Mouse (Mus musculus): ENCODE results near the gene Clstn1.
A peak's percentile ranks its signal among the peaks of the same experiment; 100 is the strongest.

Clstn1 gene

DNA sequence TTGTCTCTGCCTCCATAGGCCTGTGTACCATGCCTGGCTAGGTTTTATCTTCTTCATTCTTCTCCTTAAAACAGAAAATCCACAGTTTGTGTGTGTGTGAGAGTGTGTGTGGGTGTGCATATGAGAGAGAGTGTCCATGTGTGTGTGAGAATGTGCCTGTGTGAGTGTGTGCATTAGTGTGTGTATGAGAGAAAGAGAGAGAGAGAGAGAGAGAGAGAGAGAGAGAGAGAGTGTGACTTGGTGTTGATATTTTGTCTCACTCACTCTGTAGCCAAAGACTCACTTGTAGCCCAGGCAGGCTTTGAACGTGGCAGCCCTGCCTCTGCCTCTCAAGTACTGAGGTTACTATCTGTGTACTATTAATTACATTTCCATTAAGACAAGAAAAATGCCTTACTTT, 47.9 kb downstream of the Clstn1 start:
- DNase-seq (ENCODE audit: low spot score in 2 of 2): no peak

DNA sequence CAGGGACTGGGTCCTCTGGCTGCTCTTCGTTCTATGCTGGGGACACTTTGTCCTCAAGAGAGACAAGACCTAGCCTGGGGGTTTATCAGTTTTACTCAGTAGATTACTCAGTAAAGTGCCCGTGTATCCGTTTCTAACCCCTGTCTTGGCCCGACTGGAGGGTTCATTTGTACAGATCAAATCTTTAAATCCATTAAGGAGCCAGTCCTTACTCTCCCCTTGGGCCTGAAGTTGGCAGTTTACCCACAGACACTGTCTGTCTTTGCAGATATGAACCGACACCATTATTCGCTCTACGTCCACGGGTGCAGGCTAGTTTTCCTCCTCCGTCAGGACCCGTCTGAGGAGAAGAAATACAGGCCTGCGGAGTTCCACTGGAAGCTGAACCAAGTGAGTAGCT, 48.7 kb downstream of the Clstn1 start:
- no peak for DNase-seq (ENCODE audit: low spot score in 2 of 2)

DNA sequence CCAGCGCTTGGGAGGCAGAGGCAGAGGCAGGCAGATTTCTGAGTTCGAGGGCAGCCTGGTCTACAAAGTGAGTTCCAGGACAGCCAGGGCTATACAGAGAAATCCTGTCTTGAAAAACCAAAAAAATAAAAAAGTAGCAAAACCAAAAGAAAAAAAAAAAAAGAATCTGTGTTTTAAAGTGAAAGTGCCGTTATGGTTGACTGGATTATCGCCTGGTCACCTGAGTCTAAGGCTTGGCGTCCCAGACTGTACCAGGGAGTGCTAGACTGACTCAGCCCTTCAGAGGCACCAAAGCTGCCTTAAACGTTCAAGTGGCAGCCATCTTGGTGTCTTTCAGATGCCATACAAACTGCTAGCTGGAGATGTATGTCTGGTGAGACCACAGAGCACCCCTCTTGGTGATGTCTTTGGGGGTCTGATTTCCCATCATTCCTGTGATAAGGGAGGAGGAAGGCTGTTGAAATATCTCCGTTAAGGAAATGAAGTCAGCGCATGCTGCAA, 49.7 kb downstream of the Clstn1 start:
- no peak for DNase-seq (ENCODE audit: low spot score in 2 of 2)

- no peak for DNase-seq (ENCODE audit: low spot score in 2 of 2)
These were observed 51.7 kb downstream of the Clstn1 start for GRCm38 (mm10) chr4:149637942-149638341.

- no peak for DNase-seq (ENCODE audit: low spot score in 2 of 2)
These were observed 54.6 kb downstream of the Clstn1 start for GRCm38 (mm10) chr4:149640831-149641230.

DNA sequence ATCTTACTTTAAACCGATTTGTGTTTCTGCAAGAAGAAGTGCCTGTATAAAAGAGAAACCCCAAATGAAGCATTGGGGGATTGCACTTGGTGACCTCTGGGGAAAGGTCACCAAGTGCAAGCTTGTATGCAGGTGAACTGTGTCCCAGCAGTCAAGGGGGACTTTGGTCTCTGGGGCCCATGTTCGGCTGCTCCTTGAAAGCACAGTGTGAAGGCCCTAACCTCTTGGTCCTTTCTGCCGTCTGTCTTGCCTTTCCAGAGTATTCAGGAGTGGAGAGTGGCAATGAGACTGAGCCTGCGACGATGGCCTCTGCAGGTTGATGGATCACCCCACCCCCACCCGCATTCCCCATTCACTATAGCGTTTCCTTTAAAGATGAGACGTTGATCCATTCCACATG, 55.1 kb downstream of the Clstn1 start:
- no peak for DNase-seq (ENCODE audit: low spot score in 2 of 2)

DNA sequence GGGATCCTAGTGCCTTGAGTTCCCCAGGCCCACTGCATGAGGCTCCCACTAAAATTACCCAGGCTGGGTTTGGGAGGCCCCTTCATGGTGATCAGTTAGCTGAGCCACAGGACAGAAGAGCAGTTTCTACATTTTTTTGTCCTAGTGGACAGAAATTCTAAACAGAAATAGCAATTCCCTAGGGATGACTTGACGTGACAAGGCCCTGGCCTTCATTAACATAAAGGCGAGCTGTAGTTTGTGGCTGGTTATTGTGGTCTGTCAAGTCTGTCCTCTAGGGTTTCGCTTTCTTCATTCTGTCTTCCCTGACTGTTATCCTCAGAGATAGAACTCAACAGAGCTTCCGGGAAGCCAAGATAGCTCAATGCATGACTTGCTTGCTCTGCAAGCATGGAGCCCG, 55.7 kb downstream of the Clstn1 start:
- no peak for DNase-seq (ENCODE audit: low spot score in 2 of 2)

DNA sequence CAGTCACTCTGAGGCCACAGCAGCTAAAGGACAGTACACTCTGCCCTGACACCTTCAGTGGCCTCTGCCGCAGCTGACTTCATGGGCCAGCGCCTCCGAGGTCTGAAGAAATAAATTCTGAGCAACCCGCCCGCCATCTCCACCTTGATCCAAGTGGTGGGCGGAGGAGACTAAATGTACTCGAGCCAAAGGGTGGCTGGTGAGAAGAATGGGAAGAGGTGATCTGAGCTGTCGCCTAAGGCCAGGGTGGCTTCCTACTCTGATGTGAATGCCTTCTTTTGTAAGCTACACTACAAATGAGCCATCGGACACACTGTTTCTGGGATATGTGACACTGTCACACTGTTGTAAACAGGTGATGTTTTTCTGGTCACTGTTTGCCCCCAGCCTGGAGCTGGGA, 59.5 kb downstream of the Clstn1 start:
- no peak for DNase-seq (ENCODE audit: low spot score in 2 of 2)

GRCm38 (mm10) chr4:149648031-149648805, 62.0 kb downstream of the Clstn1 start:
- DNase-seq (ENCODE audit: low spot score in 2 of 2): no peak

DNA sequence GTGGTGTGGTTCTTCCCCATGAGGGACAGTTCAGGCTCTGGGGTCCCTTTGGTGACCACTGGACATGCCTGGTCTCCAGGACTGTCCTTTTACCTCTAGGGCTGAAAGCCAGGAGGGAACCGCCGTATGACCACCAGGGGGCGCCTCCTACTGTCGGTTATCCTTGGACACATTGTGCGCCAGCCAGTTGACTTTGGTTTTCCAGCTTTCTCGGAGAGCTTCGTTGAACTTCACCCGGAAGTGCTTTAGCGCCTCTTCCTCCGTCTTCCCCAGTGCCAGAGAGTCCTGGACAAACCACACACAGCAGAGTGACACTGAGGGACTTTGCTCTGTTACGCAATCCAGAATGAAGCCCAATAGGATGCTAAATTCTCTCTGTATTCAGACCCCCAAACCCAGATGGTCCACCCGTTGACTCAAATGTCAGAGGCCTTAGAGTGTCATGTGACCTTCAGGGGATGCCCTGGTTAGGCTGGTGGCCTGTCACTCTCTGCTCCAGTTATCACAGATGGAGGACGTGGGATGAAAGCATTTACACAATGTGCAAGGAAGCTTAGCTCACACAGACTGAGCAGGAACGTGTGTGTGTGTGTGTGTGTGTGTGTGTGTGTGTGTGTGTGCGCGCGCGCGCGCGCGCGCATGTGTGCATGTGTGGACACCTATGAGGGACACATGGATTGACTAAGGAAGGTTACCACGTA, 64.4 kb downstream of the Clstn1 start:
- peak; percentile 58 to 64 for DNase-seq (ENCODE audit: low spot score in 2 of 2)

- no peak for DNase-seq (ENCODE audit: low spot score in 2 of 2)
These were observed 68.0 kb downstream of the Clstn1 start for GRCm38 (mm10) chr4:149654232-149654631.

DNA sequence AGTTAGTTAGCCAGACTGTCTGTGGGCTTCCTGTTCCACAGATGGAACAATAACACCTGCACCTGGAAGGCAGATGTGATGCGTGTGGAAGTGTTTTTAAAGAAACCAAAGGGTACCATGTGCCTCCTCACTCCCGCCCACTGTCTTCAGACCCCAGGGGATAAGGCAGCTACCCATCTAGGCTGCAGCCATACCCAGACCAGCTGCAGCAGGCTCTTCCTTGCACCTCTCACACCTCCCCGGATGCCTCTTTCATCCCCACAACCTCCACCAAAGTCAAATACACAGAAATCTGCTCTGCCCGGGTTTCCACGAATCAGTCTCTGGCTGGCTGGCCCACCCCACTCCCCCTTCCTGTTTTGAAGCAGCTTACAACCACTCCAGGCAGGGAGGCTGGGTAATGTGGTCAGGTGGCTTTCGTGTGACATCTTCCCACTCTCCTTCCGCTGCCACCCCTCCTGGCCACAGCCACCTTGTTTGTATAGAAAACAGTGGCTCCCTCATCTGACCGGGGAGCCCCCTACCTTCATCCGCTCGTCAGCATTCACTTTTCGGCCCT, 71.7 kb downstream of the Clstn1 start:
- no peak for DNase-seq (ENCODE audit: low spot score in 2 of 2)

DNA sequence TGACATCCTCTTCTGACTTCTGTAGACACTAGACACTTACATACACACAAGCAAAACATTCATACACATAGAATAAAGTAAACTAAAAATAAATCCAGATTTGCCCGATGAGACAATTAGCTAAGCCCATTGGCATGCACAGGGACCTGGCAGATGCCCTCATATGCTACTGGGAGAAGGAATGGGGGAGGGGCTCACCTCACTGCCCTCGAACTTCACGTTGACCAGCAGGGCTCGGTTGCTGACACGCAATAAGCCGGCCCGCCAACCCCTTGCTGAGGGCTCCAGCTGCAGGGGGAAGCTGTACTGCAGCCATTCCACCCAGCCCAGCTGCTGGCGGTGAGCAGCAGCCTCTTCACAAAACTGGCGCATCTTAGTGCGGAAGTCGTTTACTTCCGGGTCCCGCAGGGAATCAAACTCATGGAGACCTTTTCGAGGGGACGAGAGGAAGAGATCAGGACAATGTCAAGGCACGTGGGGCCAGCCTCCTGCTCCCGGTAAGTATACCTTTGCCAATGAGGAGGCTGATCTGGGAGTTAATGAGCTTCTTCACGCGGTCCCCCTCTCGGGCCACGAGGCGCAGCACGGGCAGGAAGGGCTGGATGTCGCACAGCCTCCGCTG, 73.3 kb downstream of the Clstn1 start:
- DNase-seq (ENCODE audit: low spot score in 2 of 2): no peak

DNA sequence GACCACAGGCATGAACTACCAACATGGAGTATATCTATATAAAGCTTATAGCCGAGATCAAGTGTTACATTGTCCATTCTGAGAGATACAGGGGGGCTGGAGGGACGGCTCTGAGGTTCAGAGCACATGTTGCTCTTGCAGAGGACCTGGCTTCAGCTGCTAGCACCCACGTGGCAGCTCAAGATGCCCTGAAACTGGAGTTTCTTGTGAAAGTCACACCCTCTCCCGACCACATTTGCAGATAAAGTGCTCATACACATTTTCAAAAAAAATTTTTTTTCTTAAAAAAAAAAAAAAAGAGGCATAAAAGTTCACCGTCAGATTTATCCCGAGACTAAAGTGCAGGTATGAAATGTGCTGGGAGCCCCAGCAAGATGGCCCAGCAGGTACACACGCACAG, 74.3 kb downstream of the Clstn1 start:
- DNase-seq (ENCODE audit: low spot score in 2 of 2): no peak

- DNase-seq (ENCODE audit: low spot score in 2 of 2): no peak
These were observed 75.8 kb downstream of the Clstn1 start for GRCm38 (mm10) chr4:149661967-149662589.

DNA sequence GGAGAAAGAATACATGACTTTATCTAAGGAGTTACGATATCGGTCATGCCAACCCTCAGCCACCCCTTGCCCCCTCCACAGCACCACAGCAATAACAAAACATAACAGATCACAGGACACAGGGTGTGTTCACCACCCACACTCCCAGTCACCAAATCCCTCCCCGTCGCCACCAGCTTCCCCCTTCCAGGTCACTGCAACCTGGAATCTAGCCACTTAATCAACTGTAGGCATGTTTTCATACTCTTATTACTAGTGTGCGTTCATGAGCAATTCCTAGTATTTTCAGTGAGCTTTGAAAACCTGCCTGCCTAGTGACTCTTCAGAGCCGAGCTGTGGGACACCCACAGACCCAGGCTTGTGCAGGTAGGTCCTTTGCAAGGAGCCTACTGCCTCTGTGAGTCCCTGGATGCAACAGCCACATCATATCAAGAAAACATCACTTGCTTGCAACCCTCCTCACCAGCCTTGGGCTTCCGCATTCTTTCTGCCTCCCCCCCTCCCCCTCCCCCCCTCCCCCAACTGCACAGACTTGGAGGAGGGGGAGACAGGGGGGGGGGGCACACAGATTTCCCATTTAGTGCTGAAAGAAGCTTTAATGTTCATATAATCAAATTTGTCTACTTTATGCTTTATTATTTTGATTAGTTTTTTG, 77.7 kb downstream of the Clstn1 start:
- no peak for DNase-seq (ENCODE audit: low spot score in 2 of 2)

GRCm38 (mm10) chr4:149665016-149665691, 78.9 kb downstream of the Clstn1 start:
- no peak for DNase-seq (ENCODE audit: low spot score in 2 of 2)

- no peak for DNase-seq (ENCODE audit: low spot score in 2 of 2)
These were observed 79.4 kb downstream of the Clstn1 start for GRCm38 (mm10) chr4:149665692-149666090.

DNA sequence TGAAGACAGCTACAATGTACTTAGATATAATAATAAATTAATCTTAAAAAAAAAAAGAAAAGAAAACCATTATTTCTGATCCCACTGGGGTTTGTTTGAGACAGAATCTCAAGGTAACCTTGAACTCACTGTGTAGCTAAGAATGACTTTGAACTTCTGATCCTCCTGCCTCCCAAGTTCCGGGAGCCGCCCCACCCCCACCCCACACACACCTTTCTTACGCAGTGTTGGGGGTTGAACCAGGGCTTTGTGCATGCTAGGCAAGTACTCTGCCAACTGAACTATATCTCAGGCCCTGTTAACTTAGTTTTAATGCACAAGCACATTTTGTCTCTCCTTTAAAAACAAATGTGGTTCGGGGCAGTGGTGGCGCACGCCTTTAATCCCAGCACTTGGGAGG, 84.9 kb downstream of the Clstn1 start:
- DNase-seq (ENCODE audit: low spot score in 2 of 2): no peak

- DNase-seq (ENCODE audit: low spot score in 2 of 2): no peak
These were observed 86.5 kb downstream of the Clstn1 start for GRCm38 (mm10) chr4:149672747-149673146.

- DNase-seq (ENCODE audit: low spot score in 2 of 2): no peak
These were observed 88.6 kb downstream of the Clstn1 start for GRCm38 (mm10) chr4:149674814-149675377.
